Mouse (Mus musculus) neural tube, embryonic 15.5 days (tissue): ENCODE measurements around the gene Sp3. TPM values are rescaled to one million over a fixed set of nuclear protein-coding genes. Genes with fewer than 3 reads are reported as not detected.

Experiments
- ATAC-seq: fragments of 200-750 bp; cut with Nextera tagmentation; 2 replicates; pipeline ENCODE4 v1.8.0; 2017; ENCODE audit warnings: mild to moderate bottlenecking, moderate TSS enrichment, moderate library complexity; ENCODE audit not compliant: low FRiP score
- H3K27ac ChIP-seq: fragments of 300-500 bp; sonication (generic); replicated peaks from 2 replicates; pipeline ENCODE4 v1.5.1; 2015; ENCODE audit warnings: mild to moderate bottlenecking, inconsistent platforms
- H3K27me3 ChIP-seq: fragments of 300-500 bp; sonication (generic); replicated peaks from 2 replicates; pipeline ENCODE4 v1.6.1; 2015; ENCODE audit warnings: inconsistent platforms
- H3K36me3 ChIP-seq: fragments of 300-500 bp; sonication (generic); 2 replicates; pipeline ENCODE4 v1.6.1; 2015; ENCODE audit warnings: inconsistent platforms
- H3K4me1 ChIP-seq: fragments of 300-500 bp; sonication (generic); 2 replicates; pipeline ENCODE4 v1.6.1; 2015; ENCODE audit warnings: inconsistent platforms
- H3K4me2 ChIP-seq: fragments of 300-500 bp; sonication (generic); 2 replicates; pipeline ENCODE4 v1.6.1; 2015; ENCODE audit warnings: inconsistent platforms, mild to moderate bottlenecking, moderate library complexity
- H3K4me3 ChIP-seq: fragments of 300-500 bp; sonication (generic); replicated peaks from 2 replicates; pipeline ENCODE4 v1.5.1; 2015; ENCODE audit warnings: mild to moderate bottlenecking, inconsistent platforms
- H3K9ac ChIP-seq: fragments of 300-500 bp; sonication (generic); replicated peaks from 2 replicates; pipeline ENCODE4 v1.6.1; 2015; ENCODE audit warnings: mild to moderate bottlenecking, inconsistent platforms
- H3K9me3 ChIP-seq: fragments of 300-500 bp; sonication (generic); replicated peaks from 2 replicates; pipeline ENCODE4 v1.6.1; 2016; ENCODE audit warnings: inconsistent platforms
- WGBS: fragments of 180-500 bp; shearing (Covaris S2); methylation state at CpG from one replicate; pipeline ENCODE4 v1.1.7; 2015; ENCODE audit warnings: mixed read lengths; 5-methylcytosine and 5-hydroxymethylcytosine counted together
- polyA plus RNA-seq: library from polyadenylated mRNA; unstranded; fragments of >200 nt; fragmentation: Nextera tagmentation; extraction: Ambion mirVana; gene quantifications from 2 replicates; pipeline ENCODE4 v1.2.1, GENCODE M21; 2015

Gene Sp3
- polyA plus RNA-seq, 1 experiment from 2014 or later, result 27.7 TPM

DNA sequence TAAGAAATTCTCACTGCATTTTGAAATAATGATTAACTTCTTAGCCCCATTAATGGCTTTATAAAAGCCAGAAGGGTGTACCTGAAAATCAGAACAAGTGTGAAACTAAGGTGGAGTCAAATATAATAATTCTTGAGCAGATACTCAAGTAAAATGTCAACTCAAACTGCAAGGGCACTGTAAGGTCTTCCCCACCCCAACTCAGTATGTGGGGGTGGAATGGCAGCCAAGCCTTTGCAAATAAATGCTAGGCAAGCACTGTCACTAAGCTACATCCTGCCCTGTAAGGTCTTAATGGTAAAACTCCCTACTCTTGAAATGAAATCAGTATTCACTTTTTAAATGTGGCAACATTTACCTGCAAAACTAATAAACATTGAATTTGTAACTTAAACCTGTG lies 4.2 kb downstream of the Sp3 start:
- Histone ChIP-seq H3K27me3 (no peaks in the 10 kb centered on the region), H3K9ac (no peak overlapping the region), H3K4me3 (no peak overlapping the region), H3K36me3 (peaks cover 3% of the 10 kb centered on the region), H3K27ac (no peak overlapping the region), H3K4me1 (peaks cover 26% of the 10 kb centered on the region), H3K9me3 (no peaks in the 10 kb centered on the region), H3K4me2 (no peak overlapping the region)
- ATAC-seq, result no peak

DNA sequence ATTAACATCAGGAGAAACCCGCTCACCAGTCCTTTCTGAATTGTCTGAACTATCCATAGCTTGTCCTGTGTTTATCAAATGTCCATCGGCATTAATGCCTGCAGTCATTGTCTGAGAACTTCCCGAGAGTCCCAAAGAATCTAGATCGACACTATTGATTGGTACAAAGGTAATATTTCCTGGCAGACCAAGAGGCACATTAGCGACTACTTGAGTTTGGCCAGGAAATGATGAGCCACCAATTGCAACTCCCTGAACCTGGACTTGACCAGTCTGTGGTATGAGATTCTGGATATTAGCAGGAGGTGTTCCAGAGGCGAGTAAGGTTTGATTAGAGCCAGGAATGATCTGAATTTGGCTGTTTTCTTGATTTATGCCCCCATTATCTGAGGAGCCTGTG lies 9.4 kb downstream of the Sp3 start:
- H3K36me3 ChIP-seq, result peaks cover 17% of the 10 kb centered on the region
- no peaks in the 10 kb centered on the region for H3K9me3 ChIP-seq
- no peaks in the 10 kb centered on the region for H3K27me3 ChIP-seq
- no peak overlapping the region for H3K9ac ChIP-seq
- no peak for ATAC-seq
- H3K4me1 ChIP-seq, result peaks cover 11% of the 10 kb centered on the region
- no peak overlapping the region for H3K27ac ChIP-seq
- no peak overlapping the region for H3K4me3 ChIP-seq
- WGBS, result 91% methylated on average over 6 of the region's 6 CpGs
- no peak overlapping the region for H3K4me2 ChIP-seq

DNA sequence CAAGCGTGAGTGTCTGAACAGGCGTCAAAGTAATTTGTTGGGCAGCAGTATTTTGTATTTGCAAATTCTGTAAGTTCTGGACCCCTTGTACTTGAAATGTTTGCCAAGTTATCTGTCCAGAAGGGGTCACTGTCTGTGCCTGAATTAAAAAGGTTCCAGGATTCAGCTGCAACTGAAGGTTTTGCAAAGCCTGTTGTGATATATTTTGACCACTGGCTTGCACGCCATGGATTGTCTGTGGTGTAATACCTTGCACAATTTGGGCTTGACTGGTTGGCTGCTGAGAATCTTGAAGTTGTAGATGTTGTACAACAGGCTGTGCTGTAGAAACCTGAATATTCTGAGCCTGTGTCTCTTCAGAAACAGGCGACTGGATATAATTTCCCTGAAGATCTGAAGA lies 9.9 kb downstream of the Sp3 start:
- Histone ChIP-seq H3K9ac (no peak overlapping the region), H3K4me2 (no peak overlapping the region), H3K36me3 (peaks cover 17% of the 10 kb centered on the region), H3K9me3 (no peaks in the 10 kb centered on the region), H3K27me3 (no peaks in the 10 kb centered on the region), H3K4me1 (0 out of 2 replicates have a peak, but pooled peaks cover 7% of the 10 kb centered on the region), H3K4me3 (no peak overlapping the region), H3K27ac (no peak overlapping the region)
- ATAC-seq, result no peak
- 94% methylated on average over 4 of the region's 4 CpGs for WGBS

- 96% methylated on average over 1 of the region's 1 CpGs for WGBS
- Histone ChIP-seq H3K4me2 (no peak overlapping the region), H3K9ac (no peak overlapping the region), H3K9me3 (no peaks in the 10 kb centered on the region), H3K27ac (no peak overlapping the region), H3K4me1 (0 out of 2 replicates have a peak, but pooled peaks cover 4% of the 10 kb centered on the region), H3K27me3 (no peaks in the 10 kb centered on the region), H3K4me3 (no peak overlapping the region), H3K36me3 (peaks cover 17% of the 10 kb centered on the region)
- ATAC-seq, result no peak
These were observed 11.7 kb downstream of the Sp3 start for GRCm38 (mm10) chr2:72968536-72968935.

DNA sequence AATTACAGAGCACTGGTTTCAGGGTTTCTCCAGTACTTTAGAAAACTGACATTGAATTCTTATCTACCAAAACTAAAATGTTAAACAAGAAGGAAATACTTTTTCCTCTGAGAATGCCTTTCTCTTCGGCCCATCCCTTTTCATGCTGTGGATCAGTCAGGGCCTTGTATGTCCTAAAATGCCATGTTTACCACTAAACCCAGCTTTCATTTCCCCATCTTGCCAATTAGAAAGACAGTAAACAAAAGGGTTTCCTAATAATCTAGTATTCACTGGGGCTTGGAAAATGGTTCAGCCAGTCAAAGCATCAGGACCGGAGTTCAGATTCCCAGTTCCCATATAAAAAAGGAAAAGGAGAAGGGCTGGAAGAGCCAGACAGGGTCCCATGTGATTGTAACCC lies 14.8 kb downstream of the Sp3 start:
- Histone ChIP-seq H3K36me3 (peaks cover 8% of the 10 kb centered on the region), H3K4me1 (0 out of 2 replicates have a peak, but pooled peaks cover 4% of the 10 kb centered on the region), H3K9me3 (no peaks in the 10 kb centered on the region), H3K27me3 (no peaks in the 10 kb centered on the region), H3K27ac (no peak overlapping the region), H3K4me2 (no peak overlapping the region), H3K9ac (no peak overlapping the region), H3K4me3 (no peak overlapping the region)
- ATAC-seq, result no peak
- WGBS, result 73% methylated on average over 2 of the region's 2 CpGs

GRCm38 (mm10) chr2:72956415-72956814 lies 23.8 kb downstream of the Sp3 start:
- Histone ChIP-seq H3K9ac (no peak overlapping the region), H3K4me2 (no peak overlapping the region), H3K4me3 (no peak overlapping the region), H3K27me3 (no peaks in the 10 kb centered on the region), H3K27ac (no peak overlapping the region), H3K4me1 (no peaks in the 10 kb centered on the region), H3K9me3 (no peaks in the 10 kb centered on the region), H3K36me3 (no peaks in the 10 kb centered on the region)
- no peak for ATAC-seq
- WGBS, result 95% methylated on average over 3 of the region's 3 CpGs

DNA sequence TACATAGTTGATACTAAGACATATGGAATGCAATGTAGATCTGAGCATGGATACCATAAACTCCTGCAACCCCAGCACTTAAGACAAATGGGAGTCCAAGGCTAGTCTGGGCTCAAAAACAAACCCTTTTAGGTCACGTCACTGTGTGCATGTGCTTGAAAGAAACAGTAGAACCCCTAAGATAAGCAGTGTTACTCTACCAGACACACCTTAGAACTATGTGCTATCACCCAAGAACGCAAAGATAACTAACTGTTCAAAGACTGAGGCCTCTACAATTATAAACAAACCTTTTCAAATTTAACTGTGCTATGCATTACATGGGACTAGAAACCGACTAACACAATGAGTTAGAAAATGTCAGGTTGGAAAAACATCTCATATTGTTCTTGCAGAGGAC lies 27.3 kb downstream of the Sp3 start:
- Histone ChIP-seq H3K9ac (no peak overlapping the region), H3K4me1 (no peaks in the 10 kb centered on the region), H3K4me3 (no peak overlapping the region), H3K27ac (no peak overlapping the region), H3K4me2 (no peak overlapping the region), H3K36me3 (no peaks in the 10 kb centered on the region), H3K27me3 (no peaks in the 10 kb centered on the region), H3K9me3 (no peaks in the 10 kb centered on the region)
- 93% methylated on average over 3 of the region's 3 CpGs for WGBS
- no peak for ATAC-seq

GRCm38 (mm10) chr2:72935937-72936336 lies 44.3 kb downstream of the Sp3 start:
- Histone ChIP-seq H3K27ac (no peak overlapping the region), H3K4me2 (no peak overlapping the region), H3K36me3 (peaks cover 13% of the 10 kb centered on the region), H3K9ac (no peak overlapping the region), H3K4me1 (no peaks in the 10 kb centered on the region), H3K27me3 (no peaks in the 10 kb centered on the region), H3K4me3 (no peak overlapping the region), H3K9me3 (no peaks in the 10 kb centered on the region)
- 9% methylated on average over 1 of the region's 1 CpGs for WGBS
- ATAC-seq, result no peak

DNA sequence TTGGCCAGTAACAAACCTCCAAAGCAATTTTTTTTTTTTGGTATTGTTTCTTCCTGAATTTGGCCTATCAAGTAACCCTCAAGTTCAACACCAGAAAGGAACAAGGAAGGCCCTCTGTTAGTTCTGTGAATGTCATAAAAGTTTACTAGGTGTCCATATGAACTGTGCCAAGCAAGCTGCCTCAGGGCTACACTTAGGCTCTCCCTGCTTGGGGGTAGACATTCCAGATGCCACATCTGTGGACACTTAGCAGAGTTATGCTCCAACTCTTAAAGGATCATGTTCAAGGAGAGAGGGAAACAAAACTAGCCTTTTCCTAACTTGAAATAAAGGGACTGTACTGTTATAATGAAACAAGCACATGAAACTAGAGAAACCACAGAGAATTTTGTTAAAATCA lies 48.1 kb downstream of the Sp3 start:
- H3K27ac ChIP-seq, result no peak overlapping the region
- no peaks in the 10 kb centered on the region for H3K4me1 ChIP-seq
- H3K9ac ChIP-seq, result no peak overlapping the region
- H3K4me3 ChIP-seq, result no peak overlapping the region
- no peaks in the 10 kb centered on the region for H3K9me3 ChIP-seq
- ATAC-seq, result no peak
- 0 out of 2 replicates have a peak, but pooled peaks cover 6% of the 10 kb centered on the region for H3K36me3 ChIP-seq
- no peak overlapping the region for H3K4me2 ChIP-seq
- H3K27me3 ChIP-seq, result no peaks in the 10 kb centered on the region

DNA sequence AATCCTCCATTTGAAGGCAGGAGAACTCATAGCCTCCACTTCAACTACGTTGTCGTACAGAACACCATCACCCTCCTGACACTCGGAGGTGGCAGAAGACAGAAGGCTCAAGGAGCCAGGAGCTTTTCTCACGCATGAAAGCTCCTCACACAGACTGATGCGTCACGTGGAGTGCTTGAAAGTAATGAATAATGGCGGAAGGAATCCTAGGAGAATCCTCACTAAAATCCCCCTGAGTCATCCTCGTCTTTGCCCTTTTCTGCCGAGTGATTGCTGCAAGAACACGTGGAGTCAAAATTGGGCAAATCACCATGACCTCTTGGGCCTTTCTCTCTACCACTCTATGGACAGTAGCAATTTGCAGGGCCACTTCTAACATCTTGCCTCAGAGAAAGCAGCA lies 55.3 kb downstream of the Sp3 start:
- Histone ChIP-seq H3K4me2 (no peak overlapping the region), H3K4me1 (no peaks in the 10 kb centered on the region), H3K9me3 (0 out of 2 replicates have a peak, but pooled peaks cover 4% of the 10 kb centered on the region), H3K36me3 (no peaks in the 10 kb centered on the region), H3K27me3 (no peaks in the 10 kb centered on the region), H3K9ac (no peak overlapping the region), H3K4me3 (no peak overlapping the region), H3K27ac (no peak overlapping the region)
- 77% methylated on average over 10 of the region's 10 CpGs for WGBS
- no peak for ATAC-seq

DNA sequence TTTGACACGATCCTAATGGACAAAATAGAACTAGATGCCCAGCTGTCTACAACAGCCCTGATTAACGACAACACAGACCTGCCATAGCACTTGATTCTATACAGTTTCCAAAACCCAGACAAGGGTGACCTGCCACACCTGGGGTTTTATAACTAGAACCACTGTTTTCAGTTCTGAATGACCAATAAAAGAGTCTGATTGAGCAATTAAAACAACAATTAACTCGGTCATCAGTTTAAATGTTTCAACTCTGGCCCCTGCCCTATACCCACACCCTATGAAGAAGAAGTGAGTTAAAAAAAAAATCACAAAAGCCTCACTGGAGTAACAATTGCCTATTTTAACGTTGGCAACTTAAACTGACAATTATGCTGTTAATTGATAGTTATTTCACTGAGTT lies 64.1 kb downstream of the Sp3 start:
- Histone ChIP-seq H3K9ac (no peak overlapping the region), H3K27ac (no peak overlapping the region), H3K27me3 (no peaks in the 10 kb centered on the region), H3K4me2 (no peak overlapping the region), H3K4me1 (0 out of 2 replicates have a peak, but pooled peaks cover 4% of the 10 kb centered on the region), H3K36me3 (no peaks in the 10 kb centered on the region), H3K4me3 (no peak overlapping the region), H3K9me3 (0 out of 2 replicates have a peak, but pooled peaks cover 4% of the 10 kb centered on the region)
- 21% methylated on average over 4 of the region's 4 CpGs for WGBS
- no peak for ATAC-seq

GRCm38 (mm10) chr2:72915245-72915930 lies 64.9 kb downstream of the Sp3 start:
- ATAC-seq, result no peak
- H3K4me1 ChIP-seq, result 0 out of 2 replicates have a peak, but pooled peaks cover 4% of the 10 kb centered on the region
- H3K4me2 ChIP-seq, result no peak overlapping the region
- no peak overlapping the region for H3K4me3 ChIP-seq
- H3K36me3 ChIP-seq, result no peaks in the 10 kb centered on the region
- H3K27ac ChIP-seq, result no peak overlapping the region
- WGBS, result 74% methylated on average over 7 of the region's 7 CpGs
- 0 out of 2 replicates have a peak, but pooled peaks cover 1% of the 10 kb centered on the region for H3K9me3 ChIP-seq
- H3K27me3 ChIP-seq, result no peaks in the 10 kb centered on the region
- H3K9ac ChIP-seq, result no peak overlapping the region
